Mouse (Mus musculus): ENCODE measurements at regions not wholly inside any gene's neighbourhood (a gene's known extent, or its start where the extent isn't known, plus 50 kb on each side); places are given as distances from the start of the nearest gene placed in this dataset.
A peak's percentile ranks its signal among the peaks of the same experiment; 100 is the strongest.

DNA sequence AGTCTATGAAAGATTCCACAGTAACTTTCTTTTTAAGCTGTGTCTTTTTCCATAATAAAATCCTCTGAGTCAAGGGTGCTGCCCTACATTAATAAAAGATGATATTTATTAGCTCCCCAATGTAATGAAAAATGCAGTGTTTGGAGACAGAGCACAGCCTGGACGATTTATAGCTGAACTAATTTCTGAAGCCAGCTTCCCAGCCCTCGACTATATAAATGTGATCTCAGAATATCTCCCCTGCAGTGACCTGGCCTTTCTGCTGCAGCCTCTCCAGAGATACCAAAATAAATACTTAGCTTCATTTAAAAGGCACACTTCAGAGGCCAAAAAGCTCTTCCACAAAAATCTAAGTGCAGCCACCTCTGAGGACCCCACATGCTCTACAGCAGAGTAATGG, 534.7 kb downstream of the Zfp619 start:
- no peak for DNase-seq (ENCODE audit: low spot score in 2 of 2)

DNA sequence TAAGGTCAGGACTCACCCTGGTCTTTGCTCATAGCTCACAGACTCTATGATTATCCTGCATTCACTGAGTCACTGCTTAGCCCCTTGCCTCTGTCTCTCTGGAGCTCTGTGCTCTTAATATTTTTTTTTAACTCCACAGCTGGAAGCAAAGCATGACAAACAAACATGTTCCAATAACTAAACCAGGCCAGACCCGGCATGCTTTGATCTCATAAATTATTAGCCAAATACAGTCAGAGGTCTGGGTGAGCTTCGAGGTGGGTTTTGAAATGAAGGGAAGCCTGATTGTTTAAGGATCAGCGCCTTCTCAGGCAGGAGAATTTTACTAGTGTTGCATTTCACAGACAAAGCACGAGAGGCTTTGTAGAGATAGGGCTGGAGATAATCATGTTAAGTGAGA, 541.3 kb downstream of the Zfp619 start:
- no peak for DNase-seq (ENCODE audit: low spot score in 2 of 2)

DNA sequence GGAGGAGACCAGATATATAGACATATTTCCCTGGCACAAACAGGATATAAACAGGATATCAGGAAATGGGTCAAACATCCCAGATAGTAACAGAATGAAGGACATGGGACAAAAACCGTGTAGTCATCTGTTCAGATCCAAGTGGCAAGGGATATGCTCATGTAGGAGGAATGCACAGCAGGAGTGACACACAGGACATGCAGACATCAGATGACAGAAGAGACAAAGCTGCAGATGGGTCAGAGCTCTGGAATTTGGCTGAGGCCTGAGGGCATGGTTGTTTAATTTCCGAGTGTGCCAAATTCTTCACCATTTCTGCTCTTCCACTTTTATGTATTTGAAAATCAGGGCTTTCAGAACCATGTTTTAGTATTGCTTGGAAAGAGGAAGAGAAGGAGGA, 547.1 kb downstream of the Zfp619 start:
- DNase-seq (ENCODE audit: low spot score in 2 of 2): no peak

DNA sequence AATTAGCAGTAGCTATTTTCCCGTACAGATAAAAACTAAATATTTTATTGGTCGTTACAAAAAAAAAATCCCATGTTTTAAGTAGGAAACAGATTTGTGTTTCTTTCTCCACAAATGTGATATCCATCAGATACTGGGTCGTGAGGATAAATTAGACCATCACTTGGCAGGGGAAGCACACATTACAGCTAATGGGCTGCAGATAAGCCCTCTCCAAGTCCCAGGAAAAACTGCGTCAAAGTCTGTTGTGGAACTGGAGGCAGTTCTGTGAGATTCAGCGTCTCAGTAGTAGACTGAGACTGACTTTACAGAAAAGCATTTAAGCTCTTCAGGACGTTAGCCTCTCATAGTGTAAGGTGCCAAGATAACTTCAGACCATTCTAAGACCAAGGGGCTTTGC, 548.0 kb downstream of the Zfp619 start:
- no peak for DNase-seq (ENCODE audit: low spot score in 2 of 2)

DNA sequence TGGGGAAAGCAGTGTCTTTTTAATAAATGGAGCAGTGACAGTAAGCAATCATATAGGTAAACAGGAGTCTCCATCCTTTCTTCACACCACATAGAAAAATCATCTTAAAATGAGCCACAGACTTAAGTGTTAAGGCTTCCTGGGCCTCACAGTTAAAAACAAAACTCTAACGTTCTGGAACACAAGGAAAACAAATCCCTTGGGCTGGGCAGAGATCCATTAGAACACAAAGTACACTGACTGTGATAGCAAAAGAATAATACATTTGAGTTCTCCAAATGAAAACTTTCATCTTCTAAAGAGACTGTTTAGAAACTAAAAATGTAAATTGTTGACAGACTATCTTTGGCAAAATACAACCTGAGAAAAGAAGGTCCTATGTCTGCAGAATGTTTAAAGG, 549.8 kb downstream of the Zfp619 start:
- no peak for DNase-seq (ENCODE audit: low spot score in 2 of 2)

DNA sequence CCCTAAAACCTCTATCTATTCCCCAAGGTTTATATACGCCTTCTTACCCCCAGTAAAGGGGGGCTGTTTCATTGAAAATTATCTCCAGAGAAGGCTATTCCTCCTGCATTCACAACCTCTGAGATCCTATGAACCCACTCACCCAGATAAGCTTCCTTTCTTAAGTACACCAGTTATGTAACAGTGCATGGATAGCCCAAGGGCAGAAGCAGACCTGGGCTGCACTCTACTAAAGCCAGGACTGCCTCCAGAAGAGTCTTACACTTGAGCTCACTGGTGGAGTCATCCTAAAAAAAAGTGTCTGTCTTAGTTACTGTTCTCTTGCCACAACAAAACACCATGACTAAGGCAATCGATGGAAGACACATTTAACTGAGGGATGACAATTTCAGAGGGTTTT, 553.7 kb downstream of the Zfp619 start:
- no peak for DNase-seq (ENCODE audit: low spot score in 2 of 2)

DNA sequence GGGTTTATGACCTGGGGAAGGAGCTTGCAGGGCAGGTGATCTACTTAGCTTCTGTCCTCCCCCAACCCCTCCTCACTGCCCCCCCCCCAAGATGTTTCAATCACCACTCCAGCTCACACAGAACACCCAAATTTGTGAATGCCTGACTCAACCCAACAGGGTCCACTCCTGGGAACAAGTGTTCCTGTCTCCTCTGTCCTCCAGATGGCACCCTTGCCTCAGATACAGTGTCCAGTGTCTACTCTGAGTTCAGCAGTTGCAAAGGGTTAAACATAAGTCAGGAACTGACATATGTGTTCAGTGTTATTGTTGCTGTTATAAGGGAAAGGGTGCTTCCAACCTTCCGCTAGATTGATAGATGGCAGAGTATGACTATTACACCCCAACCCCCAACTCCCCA, 554.9 kb downstream of the Zfp619 start:
- DNase-seq (ENCODE audit: low spot score in 2 of 2): peak; percentile 4

DNA sequence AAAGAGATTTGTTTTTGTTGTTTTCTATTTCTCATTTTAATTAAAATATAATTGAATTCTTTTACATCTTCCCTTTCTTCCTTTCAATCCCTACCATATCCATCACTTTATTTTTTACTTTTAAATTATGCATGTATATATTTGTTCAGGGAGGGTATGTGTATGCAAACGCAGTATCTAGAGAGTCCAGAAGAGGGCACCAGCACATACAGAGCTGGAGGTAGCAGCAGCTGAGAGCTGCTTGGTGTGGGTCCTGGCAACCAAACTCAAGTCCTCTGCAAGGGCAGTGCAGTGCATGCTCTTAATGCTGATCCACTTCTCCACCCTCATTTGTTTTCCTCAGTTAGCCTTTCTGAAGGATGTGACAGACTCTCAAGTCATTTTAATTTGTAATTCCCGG, 568.7 kb downstream of the Zfp619 start:
- DNase-seq (ENCODE audit: low spot score in 2 of 2): peak; percentile 6 to 19

DNA sequence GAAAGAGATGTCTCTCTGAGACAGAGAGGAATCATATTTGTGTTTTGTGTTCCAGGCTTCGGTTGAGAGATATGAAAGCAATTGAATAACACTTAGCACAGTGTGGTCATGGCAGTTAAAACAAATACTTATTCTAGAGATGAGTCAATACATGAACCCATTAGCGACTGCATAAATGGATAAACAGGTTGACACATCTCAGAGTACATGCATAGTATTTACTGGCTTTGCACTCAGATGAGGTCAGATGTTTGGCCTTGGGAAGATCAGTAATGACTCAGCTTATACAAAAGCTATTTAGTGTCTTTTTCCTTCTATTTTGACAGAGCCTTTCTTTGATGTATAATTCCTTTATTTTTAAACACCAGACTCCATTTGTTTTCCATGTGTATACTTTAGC, 579.5 kb downstream of the Zfp619 start:
- no peak for DNase-seq (ENCODE audit: low spot score in 2 of 2)

DNA sequence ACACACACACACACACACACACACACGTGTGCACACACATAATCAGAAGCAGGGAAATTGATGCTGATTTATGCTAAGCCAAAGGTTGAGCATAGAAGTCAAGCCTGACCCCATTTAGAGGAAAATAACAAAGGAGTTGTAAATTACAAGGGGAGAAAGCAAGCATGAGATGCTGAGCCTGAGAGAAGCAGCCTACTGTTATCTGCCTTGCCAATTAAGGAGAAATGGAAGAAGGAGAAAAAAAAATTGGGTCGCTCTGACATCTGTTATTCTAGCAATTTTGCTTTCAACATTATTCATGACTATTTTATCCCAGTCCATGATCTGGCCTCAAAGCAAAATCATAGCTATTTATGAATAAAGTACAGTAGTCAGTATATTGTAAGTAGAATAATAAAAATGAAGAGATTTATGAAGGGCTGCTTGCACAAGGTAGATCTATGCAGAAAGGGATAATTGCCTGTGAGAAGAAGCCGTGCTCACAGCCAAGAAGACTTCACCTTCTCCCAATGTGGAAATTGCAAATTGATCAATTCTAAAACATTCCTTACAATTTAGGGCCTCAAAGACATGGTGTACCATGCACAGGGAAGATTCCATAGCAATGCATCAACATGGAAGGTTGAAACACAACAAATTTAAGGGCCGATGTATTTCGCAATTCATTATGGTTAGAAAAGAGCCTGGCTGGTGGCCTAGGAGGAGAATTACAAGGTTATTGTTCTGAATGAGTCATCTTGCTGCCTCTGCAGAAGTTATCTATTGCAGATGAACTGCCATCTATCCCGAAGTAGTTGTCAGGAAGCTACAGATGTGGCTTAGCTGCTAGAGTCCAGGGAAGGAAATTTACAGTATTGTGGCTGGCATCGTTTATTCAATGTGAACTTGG, 585.7 kb downstream of the Zfp619 start:
- DNase-seq (ENCODE audit: low spot score in 2 of 2): no peak

DNA sequence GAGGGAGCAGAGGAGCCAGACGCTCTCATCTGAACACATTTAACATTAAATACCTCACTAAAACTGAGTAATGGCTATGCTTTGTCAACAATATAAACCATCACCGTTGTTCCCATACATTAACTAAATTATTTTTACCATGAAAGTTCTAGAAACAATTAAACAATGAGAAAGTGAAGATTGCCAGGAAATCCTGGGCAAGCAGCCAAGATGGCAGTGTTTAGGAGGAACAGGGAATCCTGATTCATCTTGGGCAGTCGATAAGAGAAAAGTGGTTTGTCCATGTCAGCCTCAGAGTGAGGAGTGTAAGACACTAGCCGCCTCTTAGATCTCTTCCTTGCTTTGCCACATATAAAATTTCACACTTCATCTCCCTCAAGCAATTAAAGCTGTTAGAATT, 625.3 kb downstream of the Zfp619 start:
- peak in 1 of 2 experiments; percentile 7 for DNase-seq (ENCODE audit: low spot score in 2 of 2)

DNA sequence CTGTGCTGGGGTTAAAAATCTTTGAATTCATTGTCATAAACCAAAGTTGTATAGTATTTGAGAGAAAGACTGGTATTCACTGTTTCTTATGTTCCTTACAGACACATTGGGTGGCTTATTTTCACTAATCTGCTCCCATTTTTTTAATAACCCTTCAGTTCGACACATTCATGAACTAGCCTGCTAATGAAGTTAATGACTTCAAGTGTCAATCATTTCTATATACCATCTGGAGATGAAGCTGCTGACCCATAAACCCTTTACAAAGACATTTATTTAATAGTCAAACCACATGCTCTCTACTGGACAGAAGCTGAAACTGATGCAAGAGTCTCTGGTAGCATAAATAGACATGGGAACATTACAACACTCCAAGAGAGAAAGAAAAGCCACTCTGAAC, 626.9 kb downstream of the Zfp619 start:
- no peak for DNase-seq (ENCODE audit: low spot score in 2 of 2)

DNA sequence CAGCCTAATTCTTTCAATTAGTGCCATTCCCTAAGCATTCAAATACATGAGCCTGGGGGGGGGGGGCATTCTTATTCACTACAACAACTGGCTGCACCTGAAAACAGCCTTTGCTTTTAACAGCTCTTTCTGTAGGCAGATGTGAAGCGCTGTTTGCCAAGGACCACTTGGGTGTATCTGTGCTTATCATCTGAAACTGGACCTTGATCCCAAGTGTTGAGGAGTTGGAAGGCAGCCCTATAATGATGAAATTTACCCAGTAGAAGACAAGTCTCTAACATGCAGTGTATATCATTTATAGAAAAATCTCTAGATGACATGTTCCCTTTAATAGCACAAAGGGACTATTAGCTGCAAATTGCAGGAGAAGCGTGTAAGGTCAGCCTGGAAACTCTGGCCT, 660.0 kb downstream of the Zfp619 start:
- DNase-seq (ENCODE audit: low spot score in 2 of 2): no peak

DNA sequence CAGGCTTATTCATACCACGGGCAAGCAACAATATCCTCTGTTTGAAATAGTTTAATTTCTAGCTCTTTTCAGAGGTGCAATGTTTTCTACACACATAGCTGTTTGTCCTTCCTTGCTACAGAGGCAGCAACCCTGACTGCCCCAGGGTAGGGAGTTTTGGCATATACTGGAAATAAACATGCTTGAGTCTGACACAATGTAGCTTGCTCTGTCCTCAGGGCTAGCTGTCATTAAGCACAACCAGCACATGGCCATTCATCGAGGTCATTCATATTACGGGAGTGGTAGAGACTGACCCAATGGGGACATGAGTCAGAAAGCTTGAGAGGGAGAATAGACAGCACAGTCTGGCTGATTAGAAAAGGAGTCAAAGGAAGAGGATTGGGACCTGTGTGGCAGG, 677.8 kb downstream of the Zfp619 start:
- DNase-seq (ENCODE audit: low spot score in 2 of 2): no peak

DNA sequence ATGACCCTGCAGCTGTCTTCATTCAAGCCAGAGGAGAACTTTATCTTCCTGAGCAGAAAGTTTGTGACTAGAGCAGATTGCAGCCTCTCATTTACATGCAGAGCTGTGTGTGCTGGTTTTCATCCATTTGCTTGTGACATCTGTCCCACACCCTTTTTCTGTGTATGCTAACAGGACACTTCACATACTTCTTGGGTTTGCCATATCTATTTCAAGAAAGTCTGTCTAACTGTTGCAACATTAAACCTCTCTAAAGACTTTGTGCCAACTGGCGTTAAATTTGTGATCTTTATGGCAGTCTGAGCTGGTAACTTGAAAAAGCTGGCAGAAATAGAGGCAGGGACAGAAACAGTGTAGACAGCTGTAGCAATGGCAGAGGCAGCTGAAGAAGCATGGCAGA, 685.0 kb downstream of the Zfp619 start:
- peak in 1 of 2 experiments; percentile 11 for DNase-seq (ENCODE audit: low spot score in 2 of 2)

DNA sequence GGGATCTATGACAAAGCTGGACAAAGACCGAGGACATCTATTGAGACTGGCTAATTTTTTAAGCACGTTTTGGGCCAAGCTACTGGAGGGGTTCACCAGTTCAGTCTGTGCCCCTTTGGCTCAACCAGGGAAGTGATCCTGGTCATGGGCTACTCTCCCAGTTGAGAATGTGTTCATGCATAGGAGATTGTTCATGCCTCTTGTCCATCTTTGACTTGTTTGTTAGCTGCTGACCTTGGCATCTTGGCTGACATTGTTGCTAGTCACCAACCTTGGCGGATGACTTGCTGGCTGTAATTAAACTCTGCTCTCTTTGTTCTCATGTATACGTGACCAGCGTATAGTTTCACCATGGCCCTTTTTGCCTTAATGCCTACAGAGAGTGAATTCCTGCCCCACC, 686.2 kb upstream of the Vstm2b start:
- no peak for DNase-seq (ENCODE audit: low spot score in 2 of 2)

DNA sequence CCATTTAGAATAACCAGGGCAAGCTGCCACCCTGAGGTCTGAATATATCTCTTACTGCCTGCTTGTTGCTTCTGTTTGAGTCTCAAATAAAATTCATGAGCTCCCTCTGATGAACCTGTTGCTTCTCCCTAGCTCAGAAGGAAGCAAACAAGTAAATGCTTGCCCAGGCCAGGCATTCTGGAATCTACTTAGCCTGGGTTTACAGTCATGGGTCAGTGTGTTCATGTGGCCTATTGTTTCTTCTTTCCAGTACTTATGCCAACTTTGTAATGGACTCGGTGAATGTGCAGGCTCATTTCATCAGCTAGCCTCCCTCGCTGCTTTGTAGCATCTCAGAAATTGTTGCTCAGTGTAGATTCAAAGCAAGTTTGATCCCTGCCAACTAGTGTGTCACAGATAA, 685.6 kb upstream of the Vstm2b start:
- no peak for DNase-seq (ENCODE audit: low spot score in 2 of 2)

DNA sequence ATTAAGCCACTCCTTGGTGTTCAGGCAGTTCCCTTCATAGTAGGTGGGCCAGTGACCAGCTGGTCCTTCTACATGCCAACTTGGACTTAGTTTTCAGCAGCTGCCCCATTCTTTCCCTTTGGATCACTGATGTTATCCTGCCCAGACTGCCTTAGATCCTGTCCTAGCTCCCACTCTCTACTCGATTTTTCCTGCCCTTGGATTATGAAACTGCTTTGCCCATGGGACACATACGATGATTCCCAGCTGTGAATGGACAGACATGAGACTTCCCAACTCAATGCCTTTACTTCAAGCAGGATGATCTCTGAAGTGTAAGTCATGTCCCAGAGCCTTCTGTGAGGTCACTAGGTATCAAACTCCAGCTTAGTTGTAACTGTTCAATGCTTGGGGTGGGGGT, 684.5 kb upstream of the Vstm2b start:
- no peak for DNase-seq (ENCODE audit: low spot score in 2 of 2)

DNA sequence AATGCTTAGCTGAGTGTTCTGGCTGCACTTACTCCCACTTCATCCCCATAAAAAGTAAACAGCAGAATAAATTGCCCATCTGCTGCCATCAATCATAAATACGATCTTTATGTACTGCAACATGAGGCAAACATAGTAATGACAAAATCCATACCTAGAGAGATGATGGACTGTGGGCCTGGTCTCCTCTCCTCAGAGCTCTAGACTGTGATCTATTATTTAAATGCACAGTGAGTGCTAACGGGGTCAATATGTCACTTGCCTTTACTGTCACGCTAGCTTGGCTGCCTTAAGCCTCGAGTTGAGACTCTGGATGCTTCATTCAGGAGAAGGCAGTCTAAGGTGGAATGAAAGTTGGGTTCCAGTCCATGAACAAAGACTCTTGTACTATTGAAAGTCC, 683.7 kb upstream of the Vstm2b start:
- DNase-seq (ENCODE audit: low spot score in 2 of 2): no peak

DNA sequence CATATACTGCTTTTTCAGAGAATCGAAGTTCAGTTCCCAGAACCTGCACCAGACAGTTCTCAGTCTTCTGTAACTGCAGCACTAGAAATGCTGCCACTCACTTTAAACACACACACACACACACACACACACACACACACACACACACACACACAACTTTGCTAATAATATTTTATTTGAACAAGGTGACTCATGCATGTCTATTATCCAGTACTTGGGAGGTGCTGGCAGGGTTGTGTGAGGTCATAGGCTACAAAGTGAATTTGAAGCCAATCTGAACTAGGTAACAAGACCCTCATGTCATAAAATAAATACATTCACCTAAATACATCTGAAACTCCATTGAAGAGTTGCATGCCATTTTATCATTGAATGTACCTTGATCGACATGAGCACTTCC, 682.9 kb upstream of the Vstm2b start:
- DNase-seq (ENCODE audit: low spot score in 2 of 2): no peak

DNA sequence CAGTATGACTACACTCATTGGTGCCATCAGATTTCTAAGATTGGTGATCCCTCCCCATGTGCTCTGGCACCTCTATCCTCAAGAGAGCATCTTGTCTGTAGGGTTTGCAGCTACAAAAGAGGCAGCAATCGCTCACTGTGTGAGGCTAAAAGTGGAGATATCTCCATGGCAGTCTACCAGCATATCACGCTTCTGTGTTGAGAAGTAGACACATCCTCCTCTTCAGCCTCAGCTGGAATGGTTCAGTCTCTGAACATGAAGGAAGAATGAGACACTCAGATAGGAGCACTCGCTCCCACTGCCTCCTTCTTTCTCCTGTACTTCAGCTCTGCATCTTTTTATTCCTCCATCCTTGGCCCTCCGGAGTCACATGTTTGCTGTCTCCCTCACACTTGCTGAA, 677.6 kb upstream of the Vstm2b start:
- no peak for DNase-seq (ENCODE audit: low spot score in 2 of 2)

DNA sequence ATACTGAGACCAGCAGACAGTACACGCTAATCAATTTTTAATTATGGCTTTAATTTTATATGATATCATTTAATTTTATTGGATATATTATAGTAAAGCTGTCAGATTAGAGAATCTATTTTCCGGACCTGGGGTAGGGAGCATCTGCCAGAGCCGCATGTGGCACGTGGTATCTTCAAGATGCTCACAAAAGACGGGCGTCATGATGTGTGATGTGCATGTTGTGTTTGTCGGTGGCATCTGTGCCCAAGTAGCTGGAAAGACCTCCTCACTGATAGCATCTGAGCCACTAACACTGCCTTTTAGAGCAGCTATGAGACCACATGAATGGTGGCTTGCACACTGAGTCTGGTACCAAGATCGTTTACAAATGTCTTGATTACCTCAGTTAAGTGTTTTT, 652.9 kb upstream of the Vstm2b start:
- DNase-seq (ENCODE audit: low spot score in 2 of 2): no peak

DNA sequence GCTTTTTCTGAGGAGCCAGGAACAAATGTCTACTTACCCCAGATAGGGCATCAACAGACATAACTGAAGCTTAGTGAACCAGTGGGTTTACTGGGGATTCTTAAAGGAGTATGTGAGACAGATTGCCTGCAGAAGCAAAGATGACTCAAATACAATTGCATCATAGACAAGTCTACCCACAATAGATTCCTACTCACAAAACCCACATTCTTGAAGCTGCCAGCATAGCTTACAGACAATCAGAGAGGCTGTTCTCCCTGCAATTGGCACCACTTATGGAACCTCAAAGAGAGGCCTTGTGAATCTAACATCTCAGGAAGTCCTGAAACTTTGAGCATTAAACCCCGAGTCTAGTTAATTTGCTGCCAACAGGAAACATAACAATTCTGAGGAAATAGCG, 649.6 kb upstream of the Vstm2b start:
- DNase-seq (ENCODE audit: low spot score in 2 of 2): no peak

DNA sequence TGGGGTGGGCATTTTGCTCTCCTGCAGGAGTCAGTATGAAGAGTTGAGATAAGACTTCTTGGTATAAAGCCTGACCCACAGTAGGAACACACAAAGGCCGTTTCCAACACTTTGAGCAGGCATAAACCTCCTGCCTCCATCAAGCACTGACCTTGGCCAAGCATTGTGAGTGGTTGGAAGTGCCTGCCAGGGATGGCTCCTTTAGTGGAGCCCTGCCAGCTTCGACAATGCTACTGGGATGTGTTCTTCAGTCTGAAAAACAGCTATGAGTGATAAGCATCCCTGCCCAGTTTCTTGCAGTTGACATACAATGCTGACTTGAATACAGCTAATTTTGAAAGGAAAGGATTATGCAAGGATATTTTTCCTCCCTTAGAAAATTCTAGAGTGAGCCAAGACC, 644.6 kb upstream of the Vstm2b start:
- DNase-seq (ENCODE audit: low spot score in 2 of 2): no peak

Measured in left cerebral cortex, adult 18-20 months (tissue).